Mouse (Mus musculus) kidney, embryonic 16.5 days (tissue): ENCODE measurements around the gene Adamtsl1. TPM values are rescaled to one million over a fixed set of nuclear protein-coding genes. Genes with fewer than 3 reads are reported as not detected.

Source experiments
- ATAC-seq: fragments of 200-750 bp; cut with Nextera tagmentation; 2 replicates; pipeline ENCODE4 v1.8.0; 2017; ENCODE audit warnings: moderate TSS enrichment; ENCODE audit not compliant: low FRiP score, low TSS enrichment
- H3K27ac ChIP-seq: fragments of 300-500 bp; sonication (generic); 2 replicates; pipeline ENCODE4 v1.5.1; 2014; ENCODE audit warnings: low read length
- H3K27me3 ChIP-seq: fragments of 300-500 bp; sonication (generic); 2 replicates; pipeline ENCODE4 v1.6.1; 2014; ENCODE audit warnings: low read length, control low read depth, mixed read lengths; ENCODE audit not compliant: insufficient read depth
- H3K36me3 ChIP-seq: fragments of 300-500 bp; sonication (generic); 2 replicates; pipeline ENCODE4 v1.6.1; 2014; ENCODE audit warnings: low read length, control low read depth, mixed read lengths; ENCODE audit not compliant: insufficient read depth
- H3K4me1 ChIP-seq: fragments of 300-500 bp; sonication (generic); 2 replicates; pipeline ENCODE4 v1.6.1; 2014; ENCODE audit warnings: low read length, control low read depth, mixed read lengths; ENCODE audit not compliant: insufficient read depth
- H3K4me2 ChIP-seq: fragments of 300-500 bp; sonication (generic); replicated peaks from 2 replicates; pipeline ENCODE4 v1.6.1; 2014; ENCODE audit warnings: low read depth, low read length
- H3K4me3 ChIP-seq: fragments of 300-500 bp; sonication (generic); 2 replicates; pipeline ENCODE4 v1.5.1; 2014; ENCODE audit warnings: mild to moderate bottlenecking, low read length
- H3K9ac ChIP-seq: fragments of 300-500 bp; sonication (generic); replicated peaks from 2 replicates; pipeline ENCODE4 v1.6.1; 2014; ENCODE audit warnings: low read length
- H3K9me3 ChIP-seq: fragments of 300-500 bp; sonication (generic); 2 replicates; pipeline ENCODE4 v1.6.1; 2016; ENCODE audit warnings: low read length, control low read depth
- WGBS: fragments of 180-500 bp; shearing (Covaris S2); extraction: QIAGEN DNeasy Blood & Tissue Kit; methylation state at CpG from one replicate; pipeline ENCODE4 v1.1.7; 2014; 5-methylcytosine and 5-hydroxymethylcytosine counted together
- polyA plus RNA-seq: library from polyadenylated mRNA; unstranded; fragments of >200 nt; fragmentation: Nextera tagmentation; extraction: Ambion mirVana; gene quantifications from 2 replicates; pipeline ENCODE4 v1.2.1, GENCODE M21; 2015

The Adamtsl1 gene
- polyA plus RNA-seq, 1 experiment from 2014 or later = 18.1 TPM

- Histone ChIP-seq H3K4me1 (no peaks in the 10 kb centered on the region), H3K4me2 (no peak overlapping the region), H3K36me3 (no peaks in the 10 kb centered on the region), H3K9me3 (no peaks in the 10 kb centered on the region), H3K9ac (no peak overlapping the region), H3K4me3 (no peak overlapping the region), H3K27ac (no peak overlapping the region), H3K27me3 (no peaks in the 10 kb centered on the region)
- ATAC-seq = no peak
- 95% methylated on average over 4 of the region's 4 CpGs for WGBS
Observed at GRCm38 (mm10) chr4:86288264-86288663, 774.3 kb downstream of the Adamtsl1 start.

DNA sequence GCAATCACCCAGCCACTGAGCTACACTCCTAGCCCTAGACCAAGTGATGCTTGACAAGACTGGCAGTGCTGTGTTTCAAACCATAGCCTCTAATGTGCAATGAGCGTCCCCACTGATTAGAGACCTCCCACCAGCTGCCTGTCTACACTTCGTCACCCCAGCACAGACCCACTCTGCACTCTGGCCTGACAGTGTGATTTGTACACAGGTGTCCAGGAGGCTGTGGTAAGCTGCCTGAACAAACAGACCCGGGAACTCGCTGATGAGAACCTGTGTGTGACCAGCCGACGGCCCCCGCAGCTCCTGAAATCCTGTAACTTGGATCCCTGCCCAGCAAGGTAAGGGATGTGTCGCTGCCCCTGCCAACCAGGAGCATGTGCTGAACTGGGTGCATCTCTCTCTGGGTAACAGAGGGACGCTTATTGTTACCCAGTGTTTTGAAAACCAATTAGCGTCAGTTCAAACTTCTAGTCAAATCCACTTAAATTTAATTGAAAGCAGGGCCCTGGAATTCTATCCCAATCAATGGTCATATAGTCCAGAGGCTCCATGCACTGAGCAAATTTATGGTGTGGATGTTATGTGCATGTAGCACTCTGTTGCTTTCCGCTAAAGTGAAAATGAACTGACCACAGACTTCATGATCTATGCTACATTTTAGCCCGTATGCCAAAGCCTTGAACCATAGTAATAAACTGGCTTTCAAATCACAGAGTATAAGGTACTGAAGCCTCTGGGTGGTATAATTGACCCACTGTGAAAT lies 775.7 kb downstream of the Adamtsl1 start:
- no peaks in the 10 kb centered on the region for H3K36me3 ChIP-seq
- H3K9me3 ChIP-seq = no peaks in the 10 kb centered on the region
- peak; percentile 85; the same call in 1 of the 2 replicates for ATAC-seq
- WGBS = 52% methylated on average over 12 of the region's 12 CpGs
- H3K4me1 ChIP-seq = no peaks in the 10 kb centered on the region
- H3K4me3 ChIP-seq = no peak overlapping the region
- no peaks in the 10 kb centered on the region for H3K27me3 ChIP-seq
- H3K9ac ChIP-seq = no peak overlapping the region
- H3K4me2 ChIP-seq = no peak overlapping the region
- no peak overlapping the region for H3K27ac ChIP-seq

DNA sequence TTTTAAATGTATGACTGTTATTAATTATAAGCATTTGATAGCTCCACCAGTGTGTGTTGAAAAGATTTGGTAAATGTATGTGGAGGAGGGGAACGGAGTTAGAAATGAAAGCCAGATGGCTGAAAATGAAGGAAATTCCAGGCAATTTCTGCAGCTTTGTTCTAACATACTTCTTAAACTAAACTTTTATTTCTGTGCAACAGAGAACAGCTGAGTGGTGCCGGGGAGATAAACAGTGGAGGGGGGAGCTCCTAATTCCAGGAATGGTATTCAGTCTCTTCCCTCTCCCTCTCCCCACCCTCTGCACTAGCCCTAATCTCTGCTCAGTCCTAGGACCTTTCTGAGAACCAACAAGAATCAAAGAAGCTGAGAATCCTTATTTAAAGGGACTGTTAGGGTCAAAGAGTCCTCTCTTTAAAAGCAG lies 780.9 kb downstream of the Adamtsl1 start:
- H3K4me2 ChIP-seq = no peak overlapping the region
- WGBS = 58% methylated on average over 2 of the region's 2 CpGs
- H3K4me3 ChIP-seq = no peak overlapping the region
- H3K36me3 ChIP-seq = no peaks in the 10 kb centered on the region
- H3K9me3 ChIP-seq = no peaks in the 10 kb centered on the region
- peak; percentile 59; the same call in 1 of the 2 replicates for ATAC-seq
- H3K4me1 ChIP-seq = no peaks in the 10 kb centered on the region
- peak overlapping the region; percentile 25; the same call in 1 of the 2 replicates for H3K27ac ChIP-seq
- H3K27me3 ChIP-seq = no peaks in the 10 kb centered on the region
- H3K9ac ChIP-seq = no peak overlapping the region

GRCm38 (mm10) chr4:86301469-86301868 lies 787.5 kb downstream of the Adamtsl1 start:
- Histone ChIP-seq H3K27me3 (no peaks in the 10 kb centered on the region), H3K4me3 (no peak overlapping the region), H3K9ac (no peak overlapping the region), H3K4me2 (no peak overlapping the region), H3K9me3 (no peaks in the 10 kb centered on the region), H3K27ac (no peak overlapping the region), H3K4me1 (no peaks in the 10 kb centered on the region), H3K36me3 (no peaks in the 10 kb centered on the region)
- WGBS = 89% methylated on average over 6 of the region's 6 CpGs
- ATAC-seq = no peak

- H3K4me3 ChIP-seq = no peak overlapping the region
- no peak overlapping the region for H3K27ac ChIP-seq
- H3K36me3 ChIP-seq = no peaks in the 10 kb centered on the region
- H3K4me2 ChIP-seq = no peak overlapping the region
- no peaks in the 10 kb centered on the region for H3K9me3 ChIP-seq
- no peaks in the 10 kb centered on the region for H3K27me3 ChIP-seq
- no peaks in the 10 kb centered on the region for H3K4me1 ChIP-seq
- 67% methylated on average over 4 of the region's 4 CpGs for WGBS
- H3K9ac ChIP-seq = no peak overlapping the region
- no peak for ATAC-seq
Observed at GRCm38 (mm10) chr4:86302095-86302494, 788.1 kb downstream of the Adamtsl1 start.

DNA sequence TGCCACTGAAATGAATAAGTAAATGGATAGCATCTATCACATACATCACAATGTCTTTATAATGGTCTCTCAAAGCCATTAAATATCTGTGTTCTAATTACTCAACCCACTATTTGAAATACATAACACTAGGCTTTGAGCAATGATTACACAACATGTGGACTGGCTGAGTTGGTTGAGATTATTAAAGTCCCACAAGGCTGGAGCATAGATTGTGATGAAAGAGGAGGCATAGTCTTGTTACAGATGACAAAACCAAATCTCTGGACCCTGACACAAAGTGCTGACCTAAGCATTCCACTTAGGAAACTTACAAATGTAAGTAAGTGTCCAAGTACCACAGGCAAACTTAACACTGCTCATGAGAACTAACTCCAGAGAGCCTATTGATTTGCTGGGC lies 792.8 kb downstream of the Adamtsl1 start:
- ATAC-seq = no peak
- Histone ChIP-seq H3K9ac (no peak overlapping the region), H3K36me3 (no peaks in the 10 kb centered on the region), H3K27ac (no peak overlapping the region), H3K9me3 (no peaks in the 10 kb centered on the region), H3K27me3 (no peaks in the 10 kb centered on the region), H3K4me3 (no peak overlapping the region), H3K4me2 (no peak overlapping the region), H3K4me1 (peaks cover 5% of the 10 kb centered on the region; the same call in 1 of the 2 replicates)

- H3K9ac ChIP-seq = no peak overlapping the region
- H3K27me3 ChIP-seq = no peaks in the 10 kb centered on the region
- peaks cover 5% of the 10 kb centered on the region; the same call in 1 of the 2 replicates for H3K4me1 ChIP-seq
- ATAC-seq = no peak
- no peak overlapping the region for H3K27ac ChIP-seq
- H3K4me3 ChIP-seq = no peak overlapping the region
- WGBS = 77% methylated on average over 2 of the region's 2 CpGs
- H3K4me2 ChIP-seq = no peak overlapping the region
- no peaks in the 10 kb centered on the region for H3K36me3 ChIP-seq
- H3K9me3 ChIP-seq = no peaks in the 10 kb centered on the region
Observed at GRCm38 (mm10) chr4:86309178-86309577, 795.2 kb downstream of the Adamtsl1 start.

- WGBS = 65% methylated on average over 7 of the region's 7 CpGs
- peaks cover 5% of the 10 kb centered on the region; the same call in 1 of the 2 replicates for H3K4me1 ChIP-seq
- no peaks in the 10 kb centered on the region for H3K36me3 ChIP-seq
- H3K27ac ChIP-seq = peak overlapping the region; percentile 35; the same call in 1 of the 2 replicates
- no peak overlapping the region for H3K9ac ChIP-seq
- no peaks in the 10 kb centered on the region for H3K27me3 ChIP-seq
- H3K9me3 ChIP-seq = no peaks in the 10 kb centered on the region
- no peak for ATAC-seq
- no peak overlapping the region for H3K4me2 ChIP-seq
- no peak overlapping the region for H3K4me3 ChIP-seq
Observed at GRCm38 (mm10) chr4:86310806-86311730, 797.1 kb downstream of the Adamtsl1 start.

DNA sequence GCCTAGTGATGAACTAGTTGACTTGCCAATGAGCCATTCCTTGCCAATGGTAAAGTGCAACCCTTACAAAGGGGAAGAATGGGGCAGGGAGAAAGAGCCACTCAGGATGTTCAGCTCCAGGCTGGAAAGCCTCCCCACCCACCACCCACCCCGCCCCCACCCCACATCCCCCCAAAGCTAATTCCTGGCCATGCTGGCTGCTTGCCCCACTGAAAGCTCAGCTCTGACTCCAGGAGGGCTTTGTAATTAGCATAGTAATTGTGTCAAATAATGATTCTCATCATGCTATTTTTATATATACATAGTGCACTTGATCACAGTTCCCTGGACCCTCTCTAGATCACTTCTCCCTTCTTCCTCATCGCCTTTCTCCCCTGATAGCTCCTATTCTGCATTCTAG lies 798.4 kb downstream of the Adamtsl1 start:
- Histone ChIP-seq H3K4me1 (peaks cover 5% of the 10 kb centered on the region; the same call in 1 of the 2 replicates), H3K9me3 (no peaks in the 10 kb centered on the region), H3K27me3 (no peaks in the 10 kb centered on the region), H3K4me3 (no peak overlapping the region), H3K27ac (no peak overlapping the region), H3K9ac (no peak overlapping the region), H3K36me3 (no peaks in the 10 kb centered on the region), H3K4me2 (no peak overlapping the region)
- WGBS = 90% methylated on average over 2 of the region's 2 CpGs
- no peak for ATAC-seq
